Mouse (Mus musculus) cerebellum, adult (tissue): ENCODE measurements around the gene Brap.

Experiments
- ATAC-seq: cut with Nextera tagmentation; 2 replicates; pipeline ENCODE4 v1.9.2; 2017; ENCODE audit warnings: mild to moderate bottlenecking, moderate library complexity, mixed read lengths; ENCODE audit not compliant: insufficient number of reproducible peaks, low FRiP score, low TSS enrichment

Brap gene

GRCm38 (mm10) chr5:121712934-121713538 lies 52.7 kb downstream of the Brap start:
- ATAC-seq: no peak

GRCm38 (mm10) chr5:121714331-121714730 lies 54.0 kb downstream of the Brap start:
- ATAC-seq: no peak

- no peak for ATAC-seq
These were observed 54.6 kb downstream of the Brap start for GRCm38 (mm10) chr5:121714928-121715327.

GRCm38 (mm10) chr5:121718462-121718861 lies 58.1 kb downstream of the Brap start:
- no peak for ATAC-seq

GRCm38 (mm10) chr5:121720888-121721585 lies 60.7 kb downstream of the Brap start:
- no peak for ATAC-seq

GRCm38 (mm10) chr5:121721841-121722240 lies 61.5 kb downstream of the Brap start:
- ATAC-seq: no peak

GRCm38 (mm10) chr5:121724678-121725077 lies 64.3 kb downstream of the Brap start:
- no peak for ATAC-seq

- ATAC-seq: no peak
These were observed 69.7 kb downstream of the Brap start for GRCm38 (mm10) chr5:121730057-121730456.

- no peak for ATAC-seq
These were observed 76.3 kb downstream of the Brap start for GRCm38 (mm10) chr5:121736641-121737040.
